Mouse (Mus musculus): Measurements from ENCODE around the gene Trir.

GRCm38 (mm10) chr8:85023846-85024245, 2.8 kb upstream of the Trir start:
- TF ChIP-seq CTCF (IDR thresholded peaks at IDR 0.05; ENCODE audit: insufficient read depth, low read depth, low read length): no peak
- no peak for TF ChIP-seq POLR2A (IDR thresholded peaks at IDR 0.05; ENCODE audit: insufficient read depth, low read depth, low read length)

All from olfactory bulb, adult 2 months (tissue).